Mouse (Mus musculus) heart, postnatal 4 days (tissue): Measurements from ENCODE around the gene Mical3. TPM values are rescaled to one million over a fixed set of nuclear protein-coding genes. Genes with fewer than 3 reads are reported as not detected.

Source experiments
- DNase-seq: peaks from one replicate; pipeline ENCODE4 v3.0.0; 2021
- total RNA-seq, 2 experiments: library from RNA; stranded (reverse); gene quantifications; 2 replicates each; pipeline ENCODE4 v1.2.3; 2021

The Mical3 gene
- 100 to 1,000 TPM; 201 to 216 TPM for total RNA-seq

DNA sequence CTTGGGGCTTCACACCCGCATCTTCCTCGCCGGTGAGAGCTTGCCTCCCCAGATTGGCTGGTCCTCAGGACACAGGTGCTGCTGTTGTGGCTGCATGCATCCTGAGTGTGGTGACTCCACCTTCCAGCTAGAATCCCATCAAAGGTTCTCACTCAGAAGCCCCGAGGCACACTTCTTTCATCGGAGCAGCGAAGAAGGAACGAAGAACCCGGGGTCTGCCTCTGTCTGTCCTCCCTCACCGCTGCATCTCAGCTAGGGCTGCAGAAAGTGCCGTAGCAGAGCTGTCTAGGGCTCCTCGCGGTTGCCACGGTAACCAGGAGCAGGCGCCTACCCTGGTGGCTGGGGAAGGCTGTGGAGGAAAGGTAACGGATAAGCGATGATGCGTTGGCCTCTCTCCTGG lies at the start of gene Mical3:
TSS of gene Mical3 (minus strand) at position 227 of the 400 bp plus-strand sequence.
- no peak for DNase-seq

DNA sequence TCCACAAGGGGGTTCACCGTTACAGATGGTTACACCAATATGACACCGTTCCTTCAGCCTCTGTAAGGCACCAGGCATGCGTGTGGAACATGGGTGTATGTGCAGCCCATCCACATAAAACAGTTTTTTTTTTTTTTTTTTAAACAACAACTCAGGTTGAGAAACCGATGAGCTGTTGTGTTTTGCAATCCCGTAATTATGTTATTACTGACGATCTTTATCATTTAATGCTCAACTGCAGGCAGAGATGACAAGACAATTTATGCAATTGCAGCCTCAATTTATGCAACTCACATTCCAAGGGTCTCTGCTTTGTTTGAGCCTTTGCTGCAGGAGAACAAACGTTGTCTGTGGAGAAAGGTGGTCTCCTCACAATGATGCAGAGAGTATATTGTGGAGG lies 49.0 kb upstream of the Mical3 start:
- DNase-seq: no peak

DNA sequence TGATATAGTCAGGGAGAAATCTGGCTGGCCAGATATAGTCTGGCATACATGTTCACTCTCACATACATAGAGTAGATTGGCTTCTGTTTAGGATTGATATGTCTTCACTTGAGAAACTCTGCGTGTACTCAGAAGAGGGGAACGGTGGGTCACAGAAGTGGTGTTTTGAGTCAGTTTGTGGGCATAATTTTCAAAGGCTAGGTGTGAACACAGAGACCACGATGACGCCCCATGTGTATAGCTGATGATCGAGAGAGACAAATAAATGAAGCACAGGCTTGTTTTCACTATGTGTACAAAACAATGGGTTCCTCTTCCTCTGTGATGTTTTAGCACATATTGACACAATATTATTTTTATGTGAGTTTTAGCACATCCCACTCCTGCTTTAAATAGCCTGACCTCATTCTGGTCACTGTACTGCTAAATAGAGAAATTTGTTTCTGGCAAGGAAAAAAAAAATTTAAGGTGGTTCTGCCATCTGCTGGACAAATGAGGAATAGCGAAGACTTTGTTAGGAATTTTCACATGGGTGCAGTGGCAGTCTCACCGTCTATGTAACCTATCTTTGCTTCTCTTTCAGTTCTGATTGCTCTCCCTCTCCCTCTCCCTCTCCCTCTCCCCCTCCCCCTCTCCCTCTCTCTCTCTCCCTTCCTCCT lies 48.0 kb upstream of the Mical3 start:
- peak; percentile 77 for DNase-seq

DNA sequence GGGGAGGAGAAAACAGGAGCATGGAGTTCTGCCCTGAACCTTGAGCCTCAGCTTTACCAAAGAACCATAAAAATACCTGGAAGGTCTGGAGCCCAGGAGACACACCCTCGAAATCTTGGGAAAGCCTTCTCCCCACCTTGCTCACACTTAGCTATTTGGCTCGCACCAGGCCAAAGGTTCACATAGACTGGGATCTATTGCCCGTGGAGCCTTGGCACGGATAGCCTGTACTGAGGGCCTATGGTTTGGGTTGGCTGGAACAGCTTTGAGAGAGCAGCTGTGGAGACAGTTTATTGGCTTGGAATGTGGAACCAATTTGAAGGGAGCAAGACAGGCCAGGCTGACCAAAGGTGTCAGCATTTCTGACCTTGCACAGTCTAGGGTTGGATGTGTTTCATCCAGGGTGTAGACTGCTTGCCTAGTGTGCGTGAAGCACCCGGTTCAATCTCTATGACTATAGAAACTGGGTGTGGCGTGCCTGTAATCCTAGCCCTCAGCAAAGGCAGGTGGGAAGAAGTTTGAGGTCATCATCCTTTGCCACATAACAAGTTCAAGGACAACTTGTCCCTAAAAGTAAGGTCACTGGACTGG lies 46.4 kb upstream of the Mical3 start:
- DNase-seq: no peak

DNA sequence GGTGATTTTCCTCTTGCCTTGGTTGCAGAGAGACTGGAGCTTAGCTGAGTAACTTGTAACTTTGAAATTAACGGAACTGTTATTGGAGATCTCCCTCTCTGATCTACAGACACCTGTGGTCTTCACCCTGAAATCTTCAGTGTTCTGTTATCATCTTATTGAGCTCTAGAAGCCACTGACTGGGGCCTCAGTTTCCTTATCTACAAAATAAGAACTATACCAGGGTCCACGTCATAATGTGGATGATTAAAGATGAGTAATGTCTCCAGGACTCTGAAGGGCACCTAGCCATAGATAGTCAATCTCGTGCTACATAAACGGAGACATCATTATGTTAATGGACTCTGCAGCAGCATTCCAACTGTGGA lies 45.9 kb upstream of the Mical3 start:
- DNase-seq: no peak

DNA sequence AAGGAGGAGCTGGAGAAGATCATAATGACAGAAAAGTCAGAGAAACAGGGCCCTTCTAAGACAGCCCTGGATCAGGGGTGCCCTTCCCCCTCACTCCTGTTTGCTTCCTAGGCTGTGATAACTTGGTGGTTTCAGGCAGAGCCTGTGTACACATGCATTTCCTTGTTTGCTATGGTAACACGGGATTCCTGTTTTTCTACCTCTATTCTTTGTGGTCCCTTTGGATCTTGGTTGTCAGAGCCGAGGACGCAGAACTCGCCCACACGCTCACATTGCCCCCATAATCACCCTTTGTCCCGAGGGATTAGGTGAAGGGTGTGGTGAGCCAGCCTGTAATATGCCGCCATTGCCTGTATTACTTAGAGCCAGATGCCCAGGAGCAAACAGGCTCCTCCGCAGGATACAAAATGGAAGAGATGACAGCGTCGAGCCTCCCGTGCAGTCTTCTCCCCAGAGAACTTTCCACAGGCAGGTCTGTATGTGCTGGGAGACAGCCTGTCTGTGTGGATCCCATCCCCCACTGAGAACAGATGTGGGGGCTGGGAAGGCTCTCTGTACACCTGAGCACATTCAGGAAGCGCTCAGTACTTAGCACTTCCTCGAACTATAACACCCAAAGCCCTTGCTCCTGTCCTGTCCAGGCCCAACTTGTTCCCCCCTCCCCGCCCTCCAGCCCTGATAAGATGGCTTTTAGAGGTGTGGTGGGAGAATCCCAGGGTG lies 45.4 kb upstream of the Mical3 start:
- DNase-seq: no peak

DNA sequence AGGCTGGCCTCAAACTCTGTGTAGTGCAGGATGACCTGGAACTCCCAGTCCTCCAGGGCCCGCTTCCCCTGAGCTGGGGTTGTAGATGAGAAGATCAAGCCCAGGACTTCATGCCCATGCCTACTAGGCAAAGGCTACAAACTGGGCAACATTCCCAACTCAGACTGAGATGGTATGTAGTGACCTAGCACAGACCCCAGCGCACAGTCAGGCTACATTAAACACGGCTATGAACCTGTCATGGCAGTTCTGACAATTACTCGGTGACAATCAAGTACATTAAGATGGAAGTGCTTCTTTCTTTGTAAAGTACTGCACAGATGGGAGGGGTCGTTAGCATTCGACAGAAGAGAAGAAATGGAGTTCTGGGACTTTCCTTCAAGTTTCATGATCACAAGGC lies 44.0 kb upstream of the Mical3 start:
- no peak for DNase-seq

DNA sequence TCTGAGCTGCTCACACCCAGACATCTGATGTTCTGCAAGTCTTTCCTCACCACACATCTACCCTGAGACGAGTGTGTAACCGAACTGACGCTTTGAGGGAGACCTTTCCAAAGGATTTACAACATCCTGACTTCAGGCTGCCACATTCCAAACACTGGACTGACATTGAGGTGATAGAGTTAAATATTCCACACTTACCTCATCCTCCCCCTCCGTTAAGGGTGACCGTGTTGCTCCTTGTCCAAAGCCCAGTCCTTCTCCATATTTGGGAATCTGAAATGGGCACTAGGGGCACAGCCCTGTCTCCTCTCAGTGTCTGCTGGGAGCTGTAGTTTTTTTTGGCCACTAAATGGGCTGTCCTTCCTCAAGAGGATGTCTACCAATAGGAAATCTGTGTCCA lies 42.7 kb upstream of the Mical3 start:
- DNase-seq: peak; percentile 52

DNA sequence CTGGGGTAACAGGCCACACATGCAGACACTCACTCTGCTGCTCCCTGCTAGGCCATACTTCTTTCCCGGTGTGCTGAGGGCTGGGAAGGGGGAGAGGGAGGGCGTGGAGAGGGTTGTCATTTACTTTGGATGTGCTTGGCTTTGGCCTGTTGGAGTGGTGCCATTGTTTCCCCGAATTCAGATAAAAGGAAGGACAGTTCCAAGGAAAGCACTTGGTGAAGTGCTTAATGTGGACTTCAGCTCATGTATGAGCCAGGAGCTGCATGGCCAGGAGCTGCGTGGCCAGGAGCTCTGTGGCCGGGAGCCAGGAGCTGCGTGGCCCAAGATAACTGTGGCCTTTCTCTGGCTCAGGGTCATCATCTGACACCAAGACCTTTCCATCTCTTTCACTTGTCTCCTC lies 40.3 kb upstream of the Mical3 start:
- DNase-seq: peak; percentile 88

DNA sequence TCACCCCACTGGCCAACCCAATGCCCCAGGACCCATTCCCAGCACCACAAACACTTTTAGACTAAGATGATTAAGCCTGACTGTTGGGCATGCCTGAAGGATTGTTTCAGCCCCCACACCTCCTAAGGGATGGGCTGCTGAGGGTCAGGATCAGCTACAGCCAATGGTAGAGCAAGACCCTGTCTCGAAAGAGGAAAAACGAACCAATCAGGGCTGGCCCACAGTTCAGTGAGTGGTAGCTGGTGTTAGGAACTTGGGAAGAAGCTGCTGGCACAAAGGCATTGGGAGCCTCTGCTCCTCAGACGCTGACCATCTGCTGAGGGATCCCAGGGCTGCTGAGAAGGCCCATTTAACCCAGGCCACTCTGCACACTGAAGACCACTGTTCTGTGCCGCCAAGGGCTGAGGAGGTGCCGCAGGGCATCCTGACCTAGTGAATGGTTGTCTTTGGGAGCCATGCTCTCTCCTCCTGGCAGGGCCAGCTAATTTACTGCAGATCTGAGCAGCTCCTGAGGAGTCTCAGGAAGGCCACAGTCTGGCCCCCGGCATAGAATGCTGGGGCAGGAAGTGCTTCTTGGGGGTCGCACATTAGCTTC lies 36.7 kb upstream of the Mical3 start:
- no peak for DNase-seq

DNA sequence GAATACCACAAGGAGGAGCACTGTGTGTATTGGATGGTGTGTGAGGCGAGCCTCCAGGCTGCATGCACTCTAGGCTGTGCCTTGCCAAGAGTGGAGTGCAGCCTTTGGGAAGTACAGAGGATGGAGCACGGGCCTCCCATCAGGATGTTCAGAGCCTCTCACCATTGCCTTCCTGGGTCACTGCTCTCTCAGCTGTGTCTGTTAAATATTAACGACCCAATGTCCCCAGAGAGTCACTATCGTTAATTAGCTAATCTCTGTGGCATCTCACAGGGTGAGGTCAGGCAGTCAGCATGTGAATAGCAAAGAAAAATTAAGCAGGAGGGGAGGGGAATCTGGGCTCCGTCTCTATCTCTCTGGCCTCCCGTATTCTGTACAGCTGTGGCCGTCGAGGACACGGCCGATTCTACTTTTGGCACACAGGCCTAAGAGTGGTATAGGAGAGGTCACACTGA lies 35.3 kb upstream of the Mical3 start:
- no peak for DNase-seq

DNA sequence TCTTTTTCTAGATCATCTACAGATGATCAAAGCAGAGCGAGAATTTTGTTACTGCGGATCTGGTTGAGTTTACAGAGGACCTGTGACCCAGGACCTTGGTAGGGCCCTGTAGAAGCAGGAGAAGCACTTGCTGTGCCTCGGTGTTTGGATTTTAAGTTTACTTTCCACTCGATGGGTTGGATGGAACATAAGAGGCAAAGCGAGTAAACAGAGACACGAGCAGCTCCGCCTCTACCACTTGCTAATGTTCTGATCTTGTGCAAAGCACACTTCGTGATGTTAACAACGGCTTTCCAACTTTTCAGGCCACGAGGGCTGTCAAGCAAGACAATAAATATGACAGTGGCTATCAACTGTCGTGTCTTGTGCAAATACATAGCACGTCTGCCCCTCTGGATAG lies 31.8 kb upstream of the Mical3 start:
- no peak for DNase-seq

DNA sequence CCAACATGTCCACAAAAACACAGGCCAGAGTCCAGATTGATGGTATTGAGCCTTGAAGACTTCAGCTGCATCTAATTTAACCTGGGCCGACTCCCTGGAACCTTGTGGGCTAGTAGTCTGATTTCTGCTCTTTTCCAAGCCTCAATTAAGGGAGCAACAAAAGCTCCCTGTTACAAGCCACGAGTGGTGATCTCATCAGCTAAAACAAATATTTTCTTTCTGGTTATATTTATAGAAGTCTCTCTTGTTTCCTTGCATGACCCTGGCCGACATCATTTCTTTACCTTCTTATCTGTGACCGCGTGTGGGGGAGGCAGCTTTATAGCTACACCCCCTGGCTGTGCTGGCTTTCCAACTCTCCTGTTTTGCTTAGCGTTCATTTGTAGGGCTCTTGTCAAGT lies 29.3 kb upstream of the Mical3 start:
- no peak for DNase-seq

DNA sequence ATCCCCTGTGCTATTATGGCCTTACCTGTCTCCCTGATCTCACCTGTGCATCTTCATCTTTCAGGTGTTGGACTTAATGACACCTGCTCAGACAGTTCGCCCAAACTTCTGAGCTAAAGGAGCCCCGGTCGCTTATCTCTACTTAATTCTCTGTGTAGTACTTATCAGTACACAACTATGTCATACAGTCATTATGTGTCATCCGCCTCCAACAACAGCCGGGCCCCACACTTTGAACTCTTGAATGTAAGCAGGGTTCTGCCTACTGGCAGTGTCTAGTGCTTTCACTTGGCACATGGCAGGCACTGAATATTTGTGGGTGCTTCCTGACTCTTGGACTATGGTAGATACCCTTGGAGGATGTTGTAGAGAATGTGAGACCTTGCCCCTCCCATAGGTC lies 28.8 kb upstream of the Mical3 start:
- no peak for DNase-seq

DNA sequence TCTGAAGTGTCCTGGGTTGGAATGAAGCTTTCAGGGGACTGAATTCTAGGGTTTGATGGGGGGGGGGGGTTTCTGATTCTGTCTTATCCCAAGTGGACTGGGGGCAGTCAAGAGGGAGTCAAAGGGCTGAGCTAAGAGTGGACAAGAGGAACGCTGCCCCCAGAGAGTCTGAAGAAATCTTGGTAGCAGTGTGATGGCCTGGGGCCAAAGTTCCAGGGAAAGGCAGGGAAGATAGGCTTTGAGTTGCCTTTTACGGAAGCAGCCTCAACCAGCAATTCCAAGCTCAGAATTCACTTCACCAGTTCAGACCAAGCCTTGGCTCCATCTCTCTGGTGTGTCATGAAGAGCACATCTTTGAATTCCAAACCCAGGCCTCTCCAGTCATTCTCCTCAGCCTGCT lies 25.2 kb upstream of the Mical3 start:
- peak; percentile 52 for DNase-seq

DNA sequence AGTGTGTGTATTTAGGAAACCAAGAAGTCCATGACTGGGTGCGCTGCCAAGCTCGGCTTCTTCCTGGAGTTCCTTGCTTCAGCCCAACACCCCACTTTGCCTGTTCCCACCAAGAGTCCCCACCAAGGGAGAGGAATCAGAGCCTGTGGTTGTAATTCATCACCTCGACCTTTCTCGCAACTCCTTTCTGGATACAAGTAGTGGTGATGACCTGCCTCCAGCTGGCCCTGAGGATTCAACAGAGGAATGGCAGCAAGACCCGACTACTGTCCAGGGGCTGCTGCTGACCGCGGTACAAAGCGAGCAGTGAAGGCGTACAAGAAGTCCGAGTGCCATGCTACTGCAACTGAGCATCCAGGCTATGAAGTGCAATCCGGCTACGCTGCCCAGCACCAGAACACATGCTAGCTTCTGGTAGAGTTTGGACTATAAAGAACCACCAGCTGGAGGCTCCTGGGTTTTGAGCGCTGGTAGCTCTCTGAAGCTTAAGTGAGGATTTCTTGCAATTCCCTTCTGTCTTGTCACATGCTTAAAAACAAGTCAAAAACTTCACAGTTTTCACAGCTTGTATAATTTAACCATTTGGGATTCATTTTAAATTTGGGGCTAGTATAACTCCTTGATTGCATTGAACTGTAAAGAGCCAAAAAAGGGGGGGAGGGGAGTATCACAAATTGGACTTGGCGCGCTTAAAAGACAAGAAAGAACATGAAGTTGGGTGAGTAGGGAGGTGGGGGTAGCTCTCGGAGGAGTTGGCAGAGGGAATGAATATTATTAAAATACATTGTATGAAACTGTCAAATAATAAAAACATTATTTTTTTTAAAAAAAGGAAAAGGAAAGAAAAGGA lies 23.9 kb upstream of the Mical3 start:
- DNase-seq: no peak

DNA sequence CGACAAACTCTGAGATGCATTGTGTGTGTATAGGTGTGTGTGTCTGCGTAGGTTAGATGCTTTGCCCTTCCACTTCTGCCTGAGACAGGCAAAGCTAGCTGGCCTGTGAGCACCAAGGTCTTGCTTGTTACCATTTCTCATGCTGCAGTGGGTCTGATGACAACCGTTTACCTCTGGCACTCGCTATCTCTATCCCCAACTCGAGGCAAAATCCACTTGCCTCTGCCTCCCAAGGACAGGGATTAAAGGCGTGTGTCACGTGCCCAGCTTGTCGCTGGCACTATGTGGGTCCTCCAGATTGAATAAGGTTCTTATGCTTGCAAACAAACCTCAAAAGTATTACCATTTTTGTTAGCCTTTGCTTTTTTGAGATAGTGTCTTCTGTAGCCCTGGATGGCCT lies 22.4 kb upstream of the Mical3 start:
- DNase-seq: no peak

DNA sequence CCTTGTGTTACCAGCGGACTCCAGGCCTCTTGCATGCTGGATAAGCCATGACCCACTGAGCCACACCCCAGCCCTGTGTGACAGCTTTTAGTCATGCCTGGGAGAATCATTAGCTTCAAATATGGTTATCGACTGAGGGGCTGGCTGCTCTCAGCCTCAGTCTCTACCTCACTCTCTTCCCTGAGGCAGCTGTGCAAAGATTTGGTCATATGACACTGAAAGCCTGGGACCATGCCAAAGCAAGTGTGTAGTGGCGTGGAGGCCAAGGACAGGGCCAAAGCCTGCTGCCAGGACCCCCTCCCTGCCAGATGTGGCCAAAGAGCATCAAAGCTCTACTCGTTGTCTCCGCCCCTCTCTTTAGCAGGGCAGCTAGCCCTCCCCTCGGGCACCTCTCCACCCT lies 20.9 kb upstream of the Mical3 start:
- peak; percentile 85 for DNase-seq

DNA sequence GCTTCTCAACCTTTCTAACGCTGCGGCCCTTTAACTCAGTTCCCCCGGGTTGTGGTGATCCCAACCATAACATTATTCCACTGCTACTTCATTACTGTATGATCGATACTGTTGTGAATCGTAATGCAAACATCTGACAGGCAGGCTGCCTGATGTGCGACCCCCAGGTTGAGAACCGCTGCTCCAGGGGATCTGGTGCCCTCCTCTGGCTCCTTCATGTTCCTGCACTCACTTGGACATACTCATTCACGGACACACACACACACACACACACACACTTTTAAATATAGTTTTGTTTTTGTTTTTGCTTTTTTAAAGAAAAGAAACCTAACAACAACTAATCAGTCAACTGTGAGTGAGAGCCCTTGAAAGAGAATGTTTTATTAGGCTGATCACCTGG lies 19.3 kb upstream of the Mical3 start:
- DNase-seq: no peak

DNA sequence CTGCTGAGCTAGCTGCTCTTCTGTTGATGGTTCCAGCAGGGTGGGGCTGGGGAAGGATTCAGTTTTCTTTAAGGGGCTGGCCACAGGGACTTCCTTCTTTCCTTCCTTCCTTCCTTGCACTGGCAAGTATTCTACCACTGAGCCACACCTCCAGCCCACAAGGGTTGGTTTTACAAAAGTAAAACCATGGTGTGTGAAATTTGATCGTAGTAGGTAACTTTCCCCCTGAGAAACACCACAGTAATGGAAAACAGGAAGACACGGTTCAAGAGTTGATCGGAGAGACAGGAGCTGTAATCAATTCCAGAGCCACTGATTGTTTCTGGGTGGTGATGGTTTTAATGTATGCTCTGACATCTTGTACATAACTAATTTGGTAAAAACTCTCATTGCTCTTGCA lies 18.6 kb upstream of the Mical3 start:
- no peak for DNase-seq

DNA sequence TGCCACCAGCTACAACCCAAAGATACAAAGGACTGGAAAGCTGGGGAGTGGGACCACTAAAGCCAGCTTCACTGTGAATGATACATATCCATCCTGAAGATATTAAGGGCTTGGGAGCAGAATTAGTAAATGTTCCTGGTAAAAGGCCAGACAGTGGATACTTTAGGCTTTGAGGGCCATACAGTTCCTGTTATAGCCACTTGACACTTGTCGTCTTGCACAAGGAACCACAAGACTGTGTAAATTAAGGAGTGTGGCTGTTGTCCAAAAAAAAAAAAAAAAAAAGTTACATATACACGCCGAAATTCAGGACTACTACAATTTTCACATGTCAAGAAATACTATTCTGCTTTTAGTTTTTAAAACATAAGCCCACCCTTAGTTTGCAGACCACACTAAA lies 17.6 kb upstream of the Mical3 start:
- no peak for DNase-seq

DNA sequence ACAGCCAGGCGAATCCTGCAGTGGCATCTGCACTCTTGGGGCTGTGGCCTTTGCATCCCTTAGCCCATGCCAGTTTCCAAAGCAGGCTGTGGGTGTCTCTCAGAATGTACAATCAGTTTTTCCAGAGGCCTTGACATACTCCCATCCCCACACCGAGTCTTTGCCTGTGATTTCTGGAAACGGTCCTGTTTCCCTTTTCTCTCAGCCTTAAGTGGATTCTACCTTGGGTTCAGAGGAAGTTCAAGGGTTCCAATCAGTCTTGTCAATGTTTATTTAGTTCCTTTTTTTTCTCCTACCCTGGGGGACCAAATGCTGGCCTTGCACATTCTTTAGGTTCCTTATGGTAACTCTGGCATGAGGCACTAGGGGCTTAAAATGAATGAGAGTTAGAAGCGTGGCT lies 16.0 kb upstream of the Mical3 start:
- DNase-seq: no peak

DNA sequence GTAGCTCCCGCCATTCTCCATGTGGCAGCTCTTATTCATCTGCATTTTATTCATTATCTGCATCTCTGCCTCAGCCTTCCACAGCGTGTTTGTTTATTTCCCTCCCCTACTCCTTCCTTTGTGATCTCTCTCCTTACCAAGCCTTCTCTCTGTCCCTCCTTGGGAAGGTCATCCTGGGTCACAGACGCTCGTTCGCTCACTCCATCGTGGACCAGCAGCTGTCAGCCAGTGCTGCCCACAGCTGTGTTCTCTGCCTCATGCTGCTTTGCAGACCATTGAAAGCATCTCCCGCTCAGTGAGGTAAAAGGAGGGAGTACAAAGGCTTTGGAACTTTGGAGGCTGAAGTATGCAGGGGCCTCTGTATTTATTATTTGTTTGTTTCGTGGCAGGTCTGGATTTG lies 15.1 kb upstream of the Mical3 start:
- DNase-seq: no peak
